Mouse (Mus musculus): ENCODE results near the gene Lhfpl2.

The Lhfpl2 gene

GRCm38 (mm10) chr13:94066626-94067275 lies 9.2 kb downstream of the Lhfpl2 start:
- DNase-seq (ENCODE audit: low read depth, low spot score), result no peak

GRCm38 (mm10) chr13:94068308-94068707 lies 10.7 kb downstream of the Lhfpl2 start:
- DNase-seq (ENCODE audit: low read depth, low spot score), result no peak

GRCm38 (mm10) chr13:94069421-94070307 lies 12.1 kb downstream of the Lhfpl2 start:
- no peak for DNase-seq (ENCODE audit: low read depth, low spot score)

GRCm38 (mm10) chr13:94070308-94070619 lies 12.7 kb downstream of the Lhfpl2 start:
- no peak for DNase-seq (ENCODE audit: low read depth, low spot score)

GRCm38 (mm10) chr13:94070927-94071326 lies 13.3 kb downstream of the Lhfpl2 start:
- no peak for DNase-seq (ENCODE audit: low read depth, low spot score)

GRCm38 (mm10) chr13:94073046-94073715 lies 15.6 kb downstream of the Lhfpl2 start:
- no peak for DNase-seq (ENCODE audit: low read depth, low spot score)

GRCm38 (mm10) chr13:94073716-94074115 lies 16.1 kb downstream of the Lhfpl2 start:
- DNase-seq (ENCODE audit: low read depth, low spot score), result no peak

GRCm38 (mm10) chr13:94075181-94075580 lies 17.6 kb downstream of the Lhfpl2 start:
- DNase-seq (ENCODE audit: low read depth, low spot score), result no peak

- DNase-seq (ENCODE audit: low read depth, low spot score), result no peak
These were observed 19.8 kb downstream of the Lhfpl2 start for GRCm38 (mm10) chr13:94077136-94078018.

- DNase-seq (ENCODE audit: low read depth, low spot score), result no peak
These were observed 25.6 kb downstream of the Lhfpl2 start for GRCm38 (mm10) chr13:94083196-94083595.

- no peak for DNase-seq (ENCODE audit: low read depth, low spot score)
These were observed 26.9 kb downstream of the Lhfpl2 start for GRCm38 (mm10) chr13:94084220-94085126.

- no peak for DNase-seq (ENCODE audit: low read depth, low spot score)
These were observed 28.7 kb downstream of the Lhfpl2 start for GRCm38 (mm10) chr13:94086090-94086808.

- DNase-seq (ENCODE audit: low read depth, low spot score), result no peak
These were observed 29.5 kb downstream of the Lhfpl2 start for GRCm38 (mm10) chr13:94087061-94087460.

- no peak for DNase-seq (ENCODE audit: low read depth, low spot score)
These were observed 31.2 kb downstream of the Lhfpl2 start for GRCm38 (mm10) chr13:94088788-94089187.

- no peak for DNase-seq (ENCODE audit: low read depth, low spot score)
These were observed 31.7 kb downstream of the Lhfpl2 start for GRCm38 (mm10) chr13:94089286-94089685.

- DNase-seq (ENCODE audit: low read depth, low spot score), result no peak
These were observed 33.8 kb downstream of the Lhfpl2 start for GRCm38 (mm10) chr13:94091366-94091765.

GRCm38 (mm10) chr13:94094176-94094575 lies 36.6 kb downstream of the Lhfpl2 start:
- DNase-seq (ENCODE audit: low read depth, low spot score), result no peak

- DNase-seq (ENCODE audit: low read depth, low spot score), result no peak
These were observed 37.0 kb downstream of the Lhfpl2 start for GRCm38 (mm10) chr13:94094625-94095024.

- no peak for DNase-seq (ENCODE audit: low read depth, low spot score)
These were observed 37.6 kb downstream of the Lhfpl2 start for GRCm38 (mm10) chr13:94095202-94095601.

- no peak for DNase-seq (ENCODE audit: low read depth, low spot score)
These were observed 40.1 kb downstream of the Lhfpl2 start for GRCm38 (mm10) chr13:94097667-94098066.

All from c-Kit-negative CD71-positive TER-119-positive erythroid progenitor cells, embryonic 14.5 days (primary cell).